ENCODE assay signal across 18 mouse cellular contexts in the genomic region with DNA sequence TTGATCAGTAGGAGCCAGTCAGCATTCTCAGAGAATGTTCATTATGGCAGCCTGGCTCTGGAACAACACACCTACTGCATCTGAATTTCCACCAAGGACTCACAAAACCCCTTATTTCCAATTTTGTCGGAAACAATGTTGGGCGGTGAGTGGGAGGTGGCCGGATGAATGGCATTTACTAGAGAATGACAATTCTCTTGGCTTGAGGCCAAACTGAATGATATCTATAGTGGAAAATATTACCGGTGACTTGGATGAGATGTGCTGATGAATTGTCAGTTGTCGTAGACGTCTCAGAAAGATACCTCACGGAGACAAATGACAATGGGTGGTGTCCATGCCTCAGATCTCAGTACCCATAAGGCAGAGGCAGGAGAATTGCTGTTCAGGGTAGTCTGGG.
DNase-seq lines count a peak whose midpoint lies in the region; ATAC-seq and TF ChIP-seq lines count a peak whose summit lies in the region.
"Had no signal": no experiment of that assay in that cellular context is flagged by ENCODE, and none has a peak within 500 bp of the region (broad histone marks: within the 10 kb centered on the region; RNA-seq: fewer than 3 reads in every experiment).

No protein-coding gene starts in this region.

- WGBS in kidney, adult 2 months = 91% methylated on average over 7 of the region's 7 CpGs

- no peak for TF ChIP-seq POLR2A in kidney, adult 2 months (IDR thresholded peaks at IDR 0.05; ENCODE audit: low read depth, low read length)

- no peaks in the 10 kb centered on the region for H3K4me1 ChIP-seq in kidney, adult 2 months (ENCODE audit: control insufficient read depth, insufficient read depth, low read length)
- H3K4me1 ChIP-seq: embryonic facial prominence, embryonic 12.5 days had no signal

- DNase-seq in CD4-positive helper T cell, adult 2 months (ENCODE audit: low read depth, low spot score) = peak; percentile 51
- DNase-seq in kidney, adult 2 months = no peak
- no peak for DNase-seq in thymus, postnatal 36 days
- DNase-seq: adrenal gland, adult 8-10 months; adrenal gland, postnatal 14 days; adrenal gland, postnatal 36 days; B cell, adult 2 months; cerebellum, adult 11-12 months; cerebellum, adult 2 months; cerebellum, adult 9-10 months; cerebellum, postnatal 10 days; cerebellum, postnatal 25 days had no signal

- no peaks in the 10 kb centered on the region for H3K36me3 ChIP-seq in kidney, adult 2 months (ENCODE audit: control insufficient read depth, insufficient read depth, low read length)
- H3K36me3 ChIP-seq: embryonic facial prominence, embryonic 10.5 days; embryonic facial prominence, embryonic 12.5 days had no signal

- no peak for TF ChIP-seq CTCF in kidney, adult 2 months (conservative IDR thresholded peaks at IDR 0.05; ENCODE audit: insufficient read depth, insufficient read length, low read depth, low read length)

- H3K4me3 ChIP-seq in kidney, adult 2 months (ENCODE audit: insufficient read depth, low read depth, low read length) = no peak overlapping the region
- H3K4me3 ChIP-seq: embryonic facial prominence, embryonic 10.5 days; embryonic facial prominence, embryonic 12.5 days; forebrain, embryonic 13.5 days had no signal

- ATAC-seq in CD4-positive, CD25-positive, alpha-beta regulatory T cell, adult 4 months = peak; percentile 57
- peak; percentile 76 for ATAC-seq in inflammation-experienced regulatory T-cells, adult 6 months
- ATAC-seq: forebrain, embryonic 13.5 days; forebrain, embryonic 16.5 days had no signal

- no peaks in the 10 kb centered on the region for H3K27me3 ChIP-seq in kidney, adult 2 months (replicated peaks; ENCODE audit: control insufficient read depth, insufficient read depth, low read length)
- H3K27me3 ChIP-seq: embryonic facial prominence, embryonic 12.5 days had no signal

- H3K27ac ChIP-seq in kidney, adult 2 months (ENCODE audit: insufficient read depth, low read depth, low read length) = no peak overlapping the region
- H3K27ac ChIP-seq: embryonic facial prominence, embryonic 10.5 days; embryonic facial prominence, embryonic 12.5 days; forebrain, embryonic 13.5 days had no signal
